Mouse (Mus musculus) embryo, embryonic 9.5 days (tissue): ENCODE data around the gene Igfbp3.

Source experiments
- DNase-seq: peaks from one replicate; pipeline ENCODE4 v3.0.0-alpha.2; 2017; ENCODE audit errors: extremely low spot score

Gene Igfbp3

GRCm38 (mm10) chr11:7211211-7211610, 2.5 kb downstream of the Igfbp3 start:
- DNase-seq = peak; percentile 17

DNA sequence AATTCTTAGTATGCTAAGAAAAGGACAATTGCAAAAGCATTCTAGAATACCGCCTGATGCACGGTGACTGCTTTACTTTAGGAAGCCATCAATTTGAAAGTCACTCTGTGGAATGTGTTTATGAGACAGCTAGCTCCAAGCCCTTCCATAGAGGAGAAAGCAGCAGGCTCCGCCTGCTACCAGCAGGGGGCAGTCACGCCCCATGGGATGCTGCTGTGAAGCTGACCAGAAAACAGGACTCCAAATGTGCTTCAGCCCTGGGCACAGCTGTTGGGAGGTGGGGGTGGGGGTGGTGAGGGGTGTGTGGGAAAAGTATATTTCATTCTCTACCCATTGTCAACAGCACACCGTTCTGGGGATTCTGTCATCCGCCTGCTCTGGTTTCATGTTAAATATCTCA, 3.4 kb downstream of the Igfbp3 start:
- peak; percentile 78 for DNase-seq

GRCm38 (mm10) chr11:7203846-7204245, 9.9 kb downstream of the Igfbp3 start:
- no peak for DNase-seq

- DNase-seq = no peak
Measured at GRCm38 (mm10) chr11:7202206-7202605, 11.5 kb downstream of the Igfbp3 start.

- DNase-seq = no peak
Measured at GRCm38 (mm10) chr11:7200393-7200783, 13.3 kb downstream of the Igfbp3 start.

DNA sequence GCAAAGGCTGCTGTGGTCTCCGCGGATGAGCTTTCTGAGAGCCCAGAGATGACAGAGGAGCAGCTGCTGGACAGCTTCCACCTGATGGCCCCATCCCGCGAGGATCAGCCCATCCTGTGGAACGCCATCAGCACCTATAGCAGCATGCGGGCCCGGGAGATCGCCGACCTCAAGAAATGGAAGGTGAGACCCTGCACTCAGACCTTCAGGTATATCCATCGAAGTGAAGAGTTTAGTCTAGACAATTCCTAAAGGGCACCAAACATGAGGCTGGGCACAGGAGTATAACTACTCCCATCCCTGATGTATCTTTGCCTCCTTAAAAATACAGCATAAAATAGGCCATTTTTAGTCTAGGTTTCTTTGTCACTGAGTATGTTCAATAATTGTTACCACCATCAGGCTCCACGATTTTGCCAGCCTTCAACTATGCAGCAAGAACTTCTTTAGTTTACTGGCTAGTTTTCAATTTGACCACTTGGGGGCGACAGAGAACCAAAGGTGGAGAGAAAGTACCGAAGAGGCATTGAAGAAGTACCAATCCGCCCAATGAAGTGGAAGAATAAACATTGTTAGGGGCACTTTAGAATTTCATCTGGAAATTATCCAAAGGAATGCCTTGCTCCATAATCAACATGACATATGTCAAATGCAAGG, 13.9 kb downstream of the Igfbp3 start:
- DNase-seq = peak; percentile 61

DNA sequence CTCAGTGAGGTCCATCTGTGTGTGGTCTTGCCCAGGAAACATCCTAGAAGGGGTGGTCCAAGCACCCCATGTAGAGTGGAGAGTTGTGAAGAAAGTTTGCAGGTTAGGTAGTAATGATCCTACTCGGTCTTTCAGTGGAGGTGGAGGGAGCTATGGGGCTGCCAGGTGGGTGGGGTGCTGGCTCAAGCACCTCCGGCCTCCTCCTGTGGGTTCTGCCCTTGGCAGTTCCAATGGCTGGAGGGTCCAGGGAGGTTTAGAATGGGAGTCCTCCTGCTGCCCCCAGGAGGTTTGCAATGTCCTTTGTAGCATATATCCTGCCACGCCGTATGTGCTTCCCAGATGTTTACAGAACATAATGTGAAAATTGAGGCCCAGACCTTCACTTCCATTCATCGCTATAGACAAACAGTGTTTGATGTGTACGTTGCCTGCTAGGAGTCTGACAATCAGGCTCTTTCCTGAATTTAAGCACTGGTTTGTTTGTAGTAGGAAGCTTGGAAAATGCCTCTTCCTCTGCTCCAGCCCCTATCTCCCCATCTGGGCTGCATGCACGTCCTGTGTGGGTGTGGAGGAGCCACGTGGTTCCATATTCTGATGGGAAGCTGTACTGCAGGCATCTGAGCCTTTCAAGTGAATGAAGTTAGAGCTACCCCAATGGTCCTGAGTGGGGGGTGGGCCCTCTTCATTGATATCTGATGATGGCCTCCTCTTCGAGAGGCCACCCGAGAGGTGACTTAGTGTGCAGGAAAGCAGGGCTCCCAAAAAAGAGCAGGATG, 15.1 kb downstream of the Igfbp3 start:
- DNase-seq = no peak

GRCm38 (mm10) chr11:7198006-7198405, 15.7 kb downstream of the Igfbp3 start:
- no peak for DNase-seq

DNA sequence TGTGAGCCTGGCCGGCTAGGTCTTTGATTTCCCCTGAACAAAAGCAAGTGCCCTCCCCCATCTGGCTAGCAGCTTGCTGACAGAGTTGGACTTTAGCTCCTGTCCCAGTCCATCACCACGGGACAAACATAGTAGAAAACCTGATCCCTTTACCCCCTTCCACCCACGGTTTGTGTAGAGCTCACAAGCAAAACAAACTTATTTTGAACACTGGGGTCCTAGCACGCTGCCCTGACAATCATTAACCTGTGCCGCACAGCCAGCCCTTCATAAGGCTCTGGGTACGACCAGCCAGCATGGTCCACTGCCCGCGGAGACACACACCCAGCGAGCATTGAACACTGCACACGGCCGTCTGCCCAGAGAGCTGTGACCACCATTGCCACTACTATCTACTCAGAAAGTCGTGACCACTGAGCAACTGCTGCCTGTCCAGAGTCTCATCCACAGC, 16.2 kb downstream of the Igfbp3 start, which contains the start of gene Igfbp1:
TSS of gene Igfbp1 (plus strand) at position 292 of the 451 bp plus-strand sequence.
- DNase-seq = no peak

- no peak for DNase-seq
Measured at GRCm38 (mm10) chr11:7195312-7195685, 18.4 kb downstream of the Igfbp3 start.

DNA sequence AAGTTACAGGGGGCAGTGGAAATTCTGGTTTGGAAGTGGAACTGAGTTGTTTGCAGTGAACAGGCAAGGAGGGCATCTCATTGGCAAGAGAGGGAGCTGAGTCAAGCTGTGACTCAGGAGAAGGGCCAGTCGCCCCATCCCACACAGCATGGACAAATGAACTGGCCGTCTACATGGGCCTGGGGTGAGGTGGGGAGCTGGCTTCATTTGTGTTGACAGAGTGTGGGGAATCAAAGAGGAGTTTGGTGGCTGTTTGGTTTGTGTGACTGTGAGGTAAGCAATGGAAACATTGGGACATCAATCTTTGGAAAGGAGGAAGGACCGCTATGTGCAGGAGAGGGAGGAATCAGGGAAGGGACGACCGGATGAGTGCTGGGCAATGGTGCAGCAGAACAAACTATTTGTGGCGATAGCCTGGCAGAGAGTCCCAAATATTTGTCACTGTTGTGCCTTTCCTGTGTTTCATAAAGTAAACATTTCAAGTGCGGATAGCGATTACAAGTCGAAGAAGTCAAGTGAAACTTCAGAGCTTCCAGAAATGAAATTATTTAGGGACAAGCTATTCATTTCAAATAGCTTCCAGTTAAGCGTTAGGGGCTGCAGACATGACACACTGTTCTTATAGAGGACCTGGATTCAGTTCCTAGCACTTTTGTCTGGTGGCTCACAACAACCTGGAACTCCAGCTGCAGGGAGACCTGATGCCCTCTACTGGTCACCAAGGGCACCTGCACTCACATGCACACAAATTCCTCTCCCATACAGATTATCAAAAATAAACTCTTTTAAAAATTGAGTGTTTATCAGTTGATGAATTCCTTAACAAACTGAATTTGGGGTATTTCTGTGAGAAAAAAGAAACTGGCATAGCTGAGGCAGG, 19.1 kb downstream of the Igfbp3 start:
- no peak for DNase-seq

DNA sequence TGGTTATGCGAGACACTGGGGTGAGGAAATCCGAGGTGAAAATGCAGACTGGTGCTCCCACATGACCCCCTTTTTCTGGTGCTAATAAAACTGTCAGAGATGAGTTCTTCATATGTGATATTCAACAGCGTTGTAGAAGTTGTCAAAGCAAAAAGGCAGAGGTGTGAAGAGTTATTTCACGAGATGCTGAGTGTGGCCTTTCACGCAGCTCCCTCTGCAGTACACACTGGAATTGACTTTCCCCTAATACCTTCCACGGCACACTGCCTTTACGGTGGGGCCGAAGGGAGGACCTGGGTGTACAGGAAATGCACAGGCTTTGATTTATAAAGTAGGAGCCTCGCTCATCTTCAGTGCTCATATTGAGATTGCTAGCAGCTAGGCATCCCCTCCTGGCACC, 20.6 kb downstream of the Igfbp3 start:
- no peak for DNase-seq

GRCm38 (mm10) chr11:7192710-7193109, 21.0 kb downstream of the Igfbp3 start:
- no peak for DNase-seq

- no peak for DNase-seq
Measured at GRCm38 (mm10) chr11:7188469-7188868, 25.3 kb downstream of the Igfbp3 start, which contains the start of gene Gm11985. Gene Gm11985, minus strand, starts transcription at chr11:7188569.

DNA sequence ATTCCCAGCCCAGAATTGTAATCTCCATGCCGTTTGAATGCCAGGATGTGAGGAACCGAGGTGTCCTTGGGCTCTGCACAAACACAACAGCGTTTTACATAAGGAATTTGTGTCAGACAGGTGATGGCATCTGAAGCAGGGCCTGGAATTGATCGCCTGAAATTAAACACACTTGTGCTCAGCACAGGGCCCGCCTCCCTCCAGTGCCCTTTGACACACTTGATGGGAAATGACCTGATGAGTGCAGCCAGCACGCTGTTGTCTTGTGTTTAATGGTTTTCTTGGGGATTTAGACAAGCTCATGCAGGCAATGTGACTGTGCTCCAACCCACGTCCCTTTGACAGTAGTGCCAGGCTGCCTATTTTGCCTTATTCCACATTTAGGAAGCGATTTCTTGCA, 26.3 kb downstream of the Igfbp3 start:
- DNase-seq = no peak

DNA sequence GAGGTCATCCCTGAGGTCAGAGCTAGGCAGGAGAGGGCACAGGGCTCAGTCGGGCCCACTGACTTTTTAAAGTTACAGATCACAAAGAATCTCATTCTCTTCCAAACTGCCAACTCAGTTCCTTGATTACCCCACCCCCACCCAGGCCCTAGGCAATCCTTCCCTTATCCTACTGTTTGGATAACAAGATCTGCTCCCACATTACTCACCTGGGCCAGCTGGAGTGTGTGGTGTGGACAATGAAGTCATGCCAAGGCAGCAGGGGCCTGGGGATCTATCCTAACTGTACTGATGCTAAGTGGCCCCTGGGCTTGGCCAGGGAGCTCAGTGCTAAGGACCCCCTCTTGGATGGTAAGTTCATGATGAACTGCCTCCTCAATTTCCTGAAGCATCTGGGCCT, 29.3 kb downstream of the Igfbp3 start:
- no peak for DNase-seq

DNA sequence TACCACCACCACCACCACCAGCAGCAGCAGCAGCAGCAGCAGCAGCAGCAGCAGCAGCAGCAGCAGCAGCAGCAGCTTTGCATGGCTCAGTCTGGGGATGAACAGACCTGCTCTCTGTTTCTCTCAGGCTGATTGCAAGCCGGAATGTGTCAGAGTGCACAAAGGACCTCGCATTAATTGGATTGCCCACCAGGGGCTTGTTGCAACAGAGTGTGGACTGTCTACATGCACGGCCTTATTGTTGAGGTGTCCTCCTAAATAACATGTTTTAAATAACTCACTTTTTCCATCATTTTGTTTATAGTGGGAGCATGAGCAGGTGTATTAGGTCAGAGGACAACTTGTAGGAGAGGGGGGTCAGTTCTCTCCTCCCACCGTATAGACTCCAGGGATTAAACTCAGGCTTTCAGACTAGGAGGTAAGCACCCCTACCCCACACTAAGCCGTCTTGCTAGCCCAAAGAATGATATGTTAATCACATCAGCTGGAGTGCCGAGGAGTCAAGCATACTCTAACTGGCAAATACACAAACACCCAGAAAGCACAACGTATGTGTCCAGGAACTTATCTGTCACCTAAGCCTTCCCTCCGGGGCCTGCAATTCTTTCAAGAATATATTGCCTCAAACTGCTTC, 31.2 kb downstream of the Igfbp3 start:
- DNase-seq = no peak

DNA sequence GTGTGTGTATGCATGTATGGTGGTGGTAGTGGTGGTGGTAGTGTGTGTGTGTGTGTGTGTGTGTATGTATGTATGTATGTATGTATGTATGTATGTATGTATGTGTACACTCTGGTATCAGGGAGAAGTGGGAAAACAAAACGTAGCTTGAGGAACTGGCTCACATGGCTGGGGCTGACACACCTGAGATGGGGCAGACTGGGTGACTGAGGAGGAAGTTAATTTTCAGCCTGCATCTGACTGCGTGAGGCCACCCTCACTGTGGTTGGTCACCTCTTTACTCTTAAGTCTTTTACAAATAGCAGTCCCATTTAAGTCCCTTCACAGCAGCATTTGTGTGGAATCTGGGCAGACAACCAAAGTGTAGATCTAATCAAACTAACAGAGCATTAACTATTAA, 34.4 kb downstream of the Igfbp3 start:
- no peak for DNase-seq

DNA sequence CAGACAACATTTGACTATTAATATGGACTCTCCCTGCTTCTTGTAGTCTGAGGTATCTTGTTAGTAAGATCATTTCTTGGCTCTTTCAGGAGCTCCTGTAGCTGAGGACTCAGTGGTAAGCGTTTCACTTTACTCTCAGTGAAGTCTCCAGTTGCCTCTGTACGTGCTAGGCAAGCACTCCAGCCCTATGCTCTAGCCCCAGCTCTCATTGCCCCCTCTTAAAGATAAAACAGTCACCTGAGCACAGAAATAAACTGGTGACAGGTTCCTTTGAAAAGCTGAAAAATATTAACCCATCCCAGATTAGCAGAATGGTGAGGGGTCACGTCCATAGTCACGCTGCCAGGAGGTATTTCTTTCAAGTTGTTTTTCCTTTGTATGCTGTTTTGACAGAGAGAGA, 35.0 kb downstream of the Igfbp3 start:
- no peak for DNase-seq

- no peak for DNase-seq
Measured at GRCm38 (mm10) chr11:7173664-7174063, 40.1 kb downstream of the Igfbp3 start.

DNA sequence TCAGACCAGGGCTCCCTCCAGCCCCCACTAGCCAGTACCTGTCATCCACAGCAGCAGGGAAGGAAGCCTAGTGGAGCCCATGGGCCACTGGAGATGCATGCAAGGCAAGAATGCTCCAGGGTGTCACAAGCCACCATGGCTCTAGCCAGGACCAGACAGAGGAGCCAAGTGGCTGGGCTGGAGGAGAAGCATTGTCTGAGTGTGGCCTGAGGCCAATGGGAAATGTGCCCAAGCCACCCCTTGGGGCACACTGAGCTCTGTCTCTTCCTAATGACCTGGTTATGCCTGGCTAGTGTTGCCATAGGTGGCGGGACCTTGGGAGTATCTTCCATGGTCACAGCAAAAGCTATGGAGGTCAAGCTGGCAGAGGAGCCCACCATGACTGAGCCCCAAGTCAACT, 44.1 kb downstream of the Igfbp3 start:
- DNase-seq = no peak

GRCm38 (mm10) chr11:7164416-7164815, 49.3 kb downstream of the Igfbp3 start:
- no peak for DNase-seq
